Mouse (Mus musculus): ENCODE results near the gene Pde10a. TPM values are rescaled to one million over a fixed set of nuclear protein-coding genes. Genes with fewer than 3 reads are reported as not detected.

Gene Pde10a
- polyA plus RNA-seq, 1 experiment from 2014 or later: 7.2 TPM

GRCm38 (mm10) chr17:8533828-8534227 lies 8.7 kb downstream of the Pde10a start:
- 53% methylated on average over 3 of the region's 3 CpGs for WGBS
- DNase-seq (ENCODE audit: low spot score): no peak
- H3K4me1 ChIP-seq (replicated peaks): no peaks in the 10 kb centered on the region
- no peaks in the 10 kb centered on the region for H3K27me3 ChIP-seq (ENCODE audit: insufficient read depth, poor library complexity, severe bottlenecking)
- H3K27ac ChIP-seq: no peak overlapping the region
- H3K36me3 ChIP-seq: no peaks in the 10 kb centered on the region
- H3K9me3 ChIP-seq: no peaks in the 10 kb centered on the region
- H3K4me3 ChIP-seq: no peak overlapping the region

GRCm38 (mm10) chr17:8536522-8536921 lies 11.3 kb downstream of the Pde10a start:
- Histone ChIP-seq H3K4me3 (no peak overlapping the region), H3K27ac (no peak overlapping the region), H3K27me3 (ENCODE audit: insufficient read depth, poor library complexity, severe bottlenecking) (no peaks in the 10 kb centered on the region), H3K36me3 (no peaks in the 10 kb centered on the region), H3K4me1 (replicated peaks) (no peaks in the 10 kb centered on the region), H3K9me3 (no peaks in the 10 kb centered on the region)
- WGBS: 86% methylated on average over 6 of the region's 6 CpGs
- DNase-seq (ENCODE audit: low spot score): no peak

GRCm38 (mm10) chr17:8538102-8538501 lies 12.9 kb downstream of the Pde10a start:
- H3K4me1 ChIP-seq (replicated peaks): no peaks in the 10 kb centered on the region; the same call in 1 of the 2 replicates
- DNase-seq (ENCODE audit: low spot score): no peak

GRCm38 (mm10) chr17:8541974-8542538 lies 16.9 kb downstream of the Pde10a start:
- Histone ChIP-seq H3K4me3 (no peak overlapping the region), H3K36me3 (no peaks in the 10 kb centered on the region), H3K4me1 (replicated peaks) (no peaks in the 10 kb centered on the region; the same call in 1 of the 2 replicates), H3K9me3 (no peaks in the 10 kb centered on the region), H3K27ac (no peak overlapping the region), H3K27me3 (ENCODE audit: insufficient read depth, poor library complexity, severe bottlenecking) (no peaks in the 10 kb centered on the region)
- DNase-seq (ENCODE audit: low spot score): peak; percentile 50
- 63% methylated on average over 14 of the region's 14 CpGs for WGBS

More at GRCm38 (mm10) chr17:8538102-8538501, 12.9 kb downstream of the Pde10a start:
- no peak overlapping the region for H3K4me3 ChIP-seq
- H3K27me3 ChIP-seq (ENCODE audit: insufficient read depth, poor library complexity, severe bottlenecking): no peaks in the 10 kb centered on the region
- no peaks in the 10 kb centered on the region for H3K36me3 ChIP-seq
- WGBS: 74% methylated on average over 3 of the region's 3 CpGs
- no peaks in the 10 kb centered on the region for H3K9me3 ChIP-seq
- H3K27ac ChIP-seq: no peak overlapping the region

GRCm38 (mm10) chr17:8546366-8546765 lies 21.2 kb downstream of the Pde10a start:
- H3K27ac ChIP-seq: no peak overlapping the region
- H3K4me3 ChIP-seq: no peak overlapping the region
- H3K9me3 ChIP-seq: no peaks in the 10 kb centered on the region
- no peaks in the 10 kb centered on the region; the same call in 1 of the 2 replicates for H3K4me1 ChIP-seq (replicated peaks)
- no peak for DNase-seq (ENCODE audit: low spot score)
- H3K36me3 ChIP-seq: no peaks in the 10 kb centered on the region
- WGBS: 91% methylated on average over 9 of the region's 9 CpGs
- H3K27me3 ChIP-seq (ENCODE audit: insufficient read depth, poor library complexity, severe bottlenecking): no peaks in the 10 kb centered on the region

- 86% methylated on average over 4 of the region's 4 CpGs for WGBS
Measured at GRCm38 (mm10) chr17:8548733-8549132, 23.6 kb downstream of the Pde10a start.

GRCm38 (mm10) chr17:8551641-8552040 lies 26.5 kb downstream of the Pde10a start:
- H3K4me3 ChIP-seq: no peak overlapping the region
- H3K4me1 ChIP-seq (replicated peaks): no peaks in the 10 kb centered on the region
- H3K27me3 ChIP-seq (ENCODE audit: insufficient read depth, poor library complexity, severe bottlenecking): no peaks in the 10 kb centered on the region
- H3K9me3 ChIP-seq: no peaks in the 10 kb centered on the region
- H3K36me3 ChIP-seq: no peaks in the 10 kb centered on the region
- H3K27ac ChIP-seq: no peak overlapping the region
- WGBS: 77% methylated on average over 3 of the region's 3 CpGs
- DNase-seq (ENCODE audit: low spot score): no peak

More at GRCm38 (mm10) chr17:8548733-8549132, 23.6 kb downstream of the Pde10a start:
- Histone ChIP-seq H3K4me3 (no peak overlapping the region), H3K36me3 (no peaks in the 10 kb centered on the region), H3K27me3 (ENCODE audit: insufficient read depth, poor library complexity, severe bottlenecking) (no peaks in the 10 kb centered on the region), H3K27ac (no peak overlapping the region), H3K4me1 (replicated peaks) (no peaks in the 10 kb centered on the region), H3K9me3 (no peaks in the 10 kb centered on the region)
- no peak for DNase-seq (ENCODE audit: low spot score)

GRCm38 (mm10) chr17:8552346-8553035 lies 27.3 kb downstream of the Pde10a start:
- no peak overlapping the region for H3K27ac ChIP-seq
- DNase-seq (ENCODE audit: low spot score): no peak
- no peak overlapping the region for H3K4me3 ChIP-seq
- H3K9me3 ChIP-seq: no peaks in the 10 kb centered on the region
- 85% methylated on average over 8 of the region's 8 CpGs for WGBS
- no peaks in the 10 kb centered on the region for H3K27me3 ChIP-seq (ENCODE audit: insufficient read depth, poor library complexity, severe bottlenecking)
- H3K4me1 ChIP-seq (replicated peaks): no peaks in the 10 kb centered on the region
- no peaks in the 10 kb centered on the region for H3K36me3 ChIP-seq

GRCm38 (mm10) chr17:8553601-8554000 lies 28.4 kb downstream of the Pde10a start:
- 81% methylated on average over 3 of the region's 3 CpGs for WGBS
- Histone ChIP-seq H3K4me3 (no peak overlapping the region), H3K27me3 (ENCODE audit: insufficient read depth, poor library complexity, severe bottlenecking) (no peaks in the 10 kb centered on the region), H3K9me3 (no peaks in the 10 kb centered on the region), H3K27ac (no peak overlapping the region), H3K36me3 (no peaks in the 10 kb centered on the region), H3K4me1 (replicated peaks) (no peaks in the 10 kb centered on the region)
- DNase-seq (ENCODE audit: low spot score): no peak

GRCm38 (mm10) chr17:8554219-8554618 lies 29.0 kb downstream of the Pde10a start:
- DNase-seq (ENCODE audit: low spot score): no peak
- Histone ChIP-seq H3K9me3 (no peaks in the 10 kb centered on the region), H3K36me3 (no peaks in the 10 kb centered on the region), H3K27ac (no peak overlapping the region), H3K4me3 (no peak overlapping the region), H3K27me3 (ENCODE audit: insufficient read depth, poor library complexity, severe bottlenecking) (no peaks in the 10 kb centered on the region), H3K4me1 (replicated peaks) (no peaks in the 10 kb centered on the region)
- WGBS: 90% methylated on average over 6 of the region's 6 CpGs

- H3K27ac ChIP-seq: no peak overlapping the region
- WGBS: 89% methylated on average over 9 of the region's 9 CpGs
- no peaks in the 10 kb centered on the region for H3K36me3 ChIP-seq
- no peaks in the 10 kb centered on the region for H3K9me3 ChIP-seq
- H3K4me1 ChIP-seq (replicated peaks): no peaks in the 10 kb centered on the region
- H3K27me3 ChIP-seq (ENCODE audit: insufficient read depth, poor library complexity, severe bottlenecking): no peaks in the 10 kb centered on the region
- no peak for DNase-seq (ENCODE audit: low spot score)
- H3K4me3 ChIP-seq: no peak overlapping the region
Measured at GRCm38 (mm10) chr17:8555785-8556184, 30.6 kb downstream of the Pde10a start.

GRCm38 (mm10) chr17:8556223-8556622 lies 31.1 kb downstream of the Pde10a start:
- WGBS: 86% methylated on average over 6 of the region's 6 CpGs
- H3K27me3 ChIP-seq (ENCODE audit: insufficient read depth, poor library complexity, severe bottlenecking): no peaks in the 10 kb centered on the region
- no peak overlapping the region for H3K27ac ChIP-seq
- H3K4me1 ChIP-seq (replicated peaks): no peaks in the 10 kb centered on the region
- no peaks in the 10 kb centered on the region for H3K9me3 ChIP-seq
- H3K4me3 ChIP-seq: no peak overlapping the region
- H3K36me3 ChIP-seq: no peaks in the 10 kb centered on the region
- no peak for DNase-seq (ENCODE audit: low spot score)

- Histone ChIP-seq H3K27me3 (ENCODE audit: insufficient read depth, poor library complexity, severe bottlenecking) (no peaks in the 10 kb centered on the region), H3K4me1 (replicated peaks) (peaks cover 7% of the 10 kb centered on the region), H3K9me3 (no peaks in the 10 kb centered on the region), H3K36me3 (no peaks in the 10 kb centered on the region), H3K27ac (no peak overlapping the region), H3K4me3 (no peak overlapping the region)
- no peak for DNase-seq (ENCODE audit: low spot score)
- 87% methylated on average over 8 of the region's 8 CpGs for WGBS
Measured at GRCm38 (mm10) chr17:8557926-8558325, 32.8 kb downstream of the Pde10a start.
